In the genomic region with DNA sequence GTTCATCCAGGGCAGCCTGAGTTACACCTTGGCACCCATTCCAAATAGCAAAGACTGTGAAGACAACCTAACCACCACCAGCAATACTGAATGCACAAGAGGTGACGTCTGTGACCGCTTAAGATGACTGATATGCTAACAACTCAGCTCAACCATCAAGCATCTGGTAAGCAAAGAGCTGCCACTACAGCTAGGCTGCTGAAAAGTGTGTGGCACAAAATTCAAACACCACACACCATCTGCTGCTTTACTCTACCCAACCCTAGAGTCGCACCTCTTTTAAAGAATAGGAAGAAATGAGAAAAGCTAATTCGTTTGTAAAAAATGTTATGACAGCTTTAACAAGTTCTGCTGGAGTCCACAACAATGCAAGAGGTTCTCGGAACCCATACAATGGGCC, we compare ENCODE assay signal across 10 mouse cellular contexts.
"Had no signal": no experiment of that assay in that cellular context is flagged by ENCODE, and none has a peak within 500 bp of the region (broad histone marks: within the 10 kb centered on the region; RNA-seq: fewer than 3 reads in every experiment).

No protein-coding gene starts in this region.

- H3K4me3 ChIP-seq: limb, embryonic 13.5 days; midbrain, embryonic 13.5 days; stomach, embryonic 15.5 days had no signal

- H3K9ac ChIP-seq: limb, embryonic 13.5 days; liver, embryonic 14.5 days; midbrain, embryonic 13.5 days; stomach, embryonic 15.5 days had no signal

- H3K9me3 ChIP-seq: limb, embryonic 13.5 days; midbrain, embryonic 13.5 days; stomach, embryonic 15.5 days had no signal

- H3K27me3 ChIP-seq: limb, embryonic 13.5 days; midbrain, embryonic 13.5 days; stomach, embryonic 15.5 days had no signal

- DNase-seq: kidney, adult 11 months; kidney, adult 9 months; kidney, postnatal 36 days; lung, adult 18-20 months; thymus, postnatal 36 days had no signal

- H3K27ac ChIP-seq: kidney, postnatal 0 days; limb, embryonic 13.5 days; liver, embryonic 14.5 days; midbrain, embryonic 13.5 days; stomach, embryonic 15.5 days had no signal

- H3K4me2 ChIP-seq: limb, embryonic 13.5 days; midbrain, embryonic 13.5 days; stomach, embryonic 15.5 days had no signal

- ATAC-seq: midbrain, embryonic 13.5 days had no signal

- H3K4me1 ChIP-seq: limb, embryonic 13.5 days; stomach, embryonic 15.5 days had no signal
